Mouse (Mus musculus): Measurements from ENCODE around the gene Krtap19-2.

Krtap19-2 gene

GRCm38 (mm10) chr16:88874169-88874568 is at the start of gene Krtap19-2:
Gene Krtap19-2, minus strand, starts transcription at chr16:88874269.
- DNase-seq, result no peak

GRCm38 (mm10) chr16:88896357-88896756 is 22.3 kb upstream of the Krtap19-2 start, which contains the start of gene Krtap19-5:
Gene Krtap19-5, minus strand, starts transcription at chr16:88896457.
- no peak for DNase-seq

- no peak for DNase-seq
Observed at GRCm38 (mm10) chr16:88886870-88887269, 12.8 kb upstream of the Krtap19-2 start.

GRCm38 (mm10) chr16:88884989-88885388 is 10.9 kb upstream of the Krtap19-2 start, which contains the start of gene Krtap19-4:
Gene Krtap19-4, minus strand, starts transcription at chr16:88885089.
- no peak for DNase-seq

GRCm38 (mm10) chr16:88877938-88878337 is 3.9 kb upstream of the Krtap19-2 start, which contains the start of gene Krtap19-3:
Gene Krtap19-3, minus strand, starts transcription at chr16:88878038.
- no peak for DNase-seq

- DNase-seq, result no peak
Observed at GRCm38 (mm10) chr16:88869311-88869710, 4.8 kb downstream of the Krtap19-2 start, which contains the start of gene Krtap19-1. Gene Krtap19-1, minus strand, starts transcription at chr16:88869411.

GRCm38 (mm10) chr16:88864887-88865407 is 9.1 kb downstream of the Krtap19-2 start:
- no peak for DNase-seq

- DNase-seq, result no peak
Observed at GRCm38 (mm10) chr16:88851450-88851849, 22.6 kb downstream of the Krtap19-2 start.

GRCm38 (mm10) chr16:88848558-88848957 is 25.5 kb downstream of the Krtap19-2 start:
- no peak for DNase-seq

GRCm38 (mm10) chr16:88847363-88847762 is 26.7 kb downstream of the Krtap19-2 start:
- DNase-seq, result no peak

- no peak for DNase-seq
Observed at GRCm38 (mm10) chr16:88826978-88827377, 47.1 kb downstream of the Krtap19-2 start.

GRCm38 (mm10) chr16:88826095-88826652 is 47.9 kb downstream of the Krtap19-2 start, which contains the start of gene Krtap14:
Gene Krtap14, minus strand, starts transcription at chr16:88826145.
- no peak for DNase-seq

- DNase-seq, result no peak
Observed at GRCm38 (mm10) chr16:88823736-88824135, 50.3 kb downstream of the Krtap19-2 start.

Data from kidney, adult 11 months (tissue).